Mouse (Mus musculus) neural tube, embryonic 11.5 days (tissue): ENCODE results near the gene Prdm12. TPM values are rescaled to one million over a fixed set of nuclear protein-coding genes. Genes with fewer than 3 reads are reported as not detected.

ENCODE experiments used
- ATAC-seq: fragments of 200-750 bp; cut with Nextera tagmentation; 2 replicates; pipeline ENCODE4 v1.8.0; 2017; ENCODE audit warnings: moderate number of reproducible peaks, mild to moderate bottlenecking, moderate TSS enrichment, moderate library complexity; ENCODE audit not compliant: insufficient read depth, low FRiP score, low TSS enrichment
- DNase-seq: peaks from one replicate; pipeline ENCODE4 v3.0.0-alpha.2; 2015; ENCODE audit warnings: low spot score
- H3K27ac ChIP-seq: fragments of 300-500 bp; sonication (generic); 2 replicates; pipeline ENCODE4 v1.5.1; 2014; ENCODE audit warnings: low read depth, mild to moderate bottlenecking, low read length
- H3K27me3 ChIP-seq: fragments of 300-500 bp; sonication (generic); 2 replicates; pipeline ENCODE4 v1.6.1; 2014; ENCODE audit warnings: mild to moderate bottlenecking, low read length, mixed read lengths; ENCODE audit not compliant: control insufficient read depth, insufficient read depth
- H3K36me3 ChIP-seq: fragments of 300-500 bp; sonication (generic); 2 replicates; pipeline ENCODE4 v1.6.1; 2014; ENCODE audit warnings: mild to moderate bottlenecking, low read length, moderate library complexity, mixed read lengths; ENCODE audit not compliant: control insufficient read depth, insufficient read depth
- H3K4me1 ChIP-seq: fragments of 300-500 bp; sonication (generic); 2 replicates; pipeline ENCODE4 v1.6.1; 2014; ENCODE audit warnings: low read length, mixed read lengths; ENCODE audit not compliant: control insufficient read depth, insufficient read depth
- H3K4me2 ChIP-seq: fragments of 300-500 bp; sonication (generic); 2 replicates; pipeline ENCODE4 v1.6.1; 2014; ENCODE audit warnings: low read depth, mild to moderate bottlenecking, moderate library complexity
- H3K4me3 ChIP-seq: fragments of 300-500 bp; sonication (generic); 2 replicates; pipeline ENCODE4 v1.5.1; 2014; ENCODE audit warnings: low read depth, low read length
- H3K9ac ChIP-seq: fragments of 300-500 bp; sonication (generic); 2 replicates; pipeline ENCODE4 v1.6.1; 2014; ENCODE audit warnings: mild to moderate bottlenecking, low read length
- H3K9me3 ChIP-seq: fragments of 300-500 bp; sonication (generic); 2 replicates; pipeline ENCODE4 v1.6.1; 2016; ENCODE audit warnings: low read length; ENCODE audit not compliant: control insufficient read depth
- WGBS: fragments of 180-500 bp; shearing (Covaris S2); extraction: QIAGEN DNeasy Blood & Tissue Kit; methylation state at CpG from one replicate; pipeline ENCODE4 v1.1.7; 2014; 5-methylcytosine and 5-hydroxymethylcytosine counted together
- polyA plus RNA-seq: library from polyadenylated mRNA; unstranded; fragments of >200 nt; fragmentation: Nextera tagmentation; extraction: Ambion mirVana; gene quantifications from 2 replicates; pipeline ENCODE4 v1.2.1, GENCODE M21; 2014

Gene Prdm12
- polyA plus RNA-seq, 1 experiment from 2014 or later = 23.0 TPM

- 22% methylated on average over 2 of the region's 2 CpGs for WGBS
- no peak overlapping the region for H3K9ac ChIP-seq
- H3K36me3 ChIP-seq = peaks cover 7% of the 10 kb centered on the region
- no peaks in the 10 kb centered on the region for H3K27me3 ChIP-seq
- H3K27ac ChIP-seq = no peak overlapping the region
- 0 out of 2 replicates have a peak, but pooled peaks cover 3% of the 10 kb centered on the region for H3K4me1 ChIP-seq
- no peak overlapping the region for H3K4me3 ChIP-seq
- ATAC-seq (no peak), DNase-seq (peak; percentile 70)
- no peak overlapping the region for H3K4me2 ChIP-seq
- no peaks in the 10 kb centered on the region for H3K9me3 ChIP-seq
Observed at GRCm38 (mm10) chr2:31683666-31684065, 43.8 kb downstream of the Prdm12 start.

GRCm38 (mm10) chr2:31688074-31688925, 48.5 kb downstream of the Prdm12 start, which contains the start of gene Abl1:
TSS of gene Abl1 (plus strand) at chr2:31688376.
- peak within 1 kb of the TSS; percentile 74 for H3K4me2 ChIP-seq
- H3K27ac ChIP-seq = peak within 1 kb of the TSS; percentile 91
- H3K9ac ChIP-seq = peak within 1 kb of the TSS; percentile 82
- no peaks in the 10 kb centered on the region for H3K36me3 ChIP-seq
- H3K4me1 ChIP-seq = peaks cover 17% of the 10 kb centered on the region; the same call in 1 of the 2 replicates
- WGBS = under 1% methylated on average over 63 of the region's 64 CpGs
- H3K9me3 ChIP-seq = no peaks in the 10 kb centered on the region
- peak within 1 kb of the TSS; percentile 77 for H3K4me3 ChIP-seq
- peak; percentile 96 for DNase-seq
- H3K27me3 ChIP-seq = no peaks in the 10 kb centered on the region
- ATAC-seq = peak; percentile 99

- H3K4me3 ChIP-seq = peak overlapping the region; percentile 77
- ATAC-seq (no peak), DNase-seq (no peak)
- H3K4me1 ChIP-seq = peaks cover 17% of the 10 kb centered on the region; the same call in 1 of the 2 replicates
- no peaks in the 10 kb centered on the region for H3K9me3 ChIP-seq
- H3K36me3 ChIP-seq = no peaks in the 10 kb centered on the region
- H3K4me2 ChIP-seq = peak overlapping the region; percentile 74
- no peaks in the 10 kb centered on the region for H3K27me3 ChIP-seq
- 1% methylated on average over 12 of the region's 12 CpGs for WGBS
- peak overlapping the region; percentile 82 for H3K9ac ChIP-seq
- H3K27ac ChIP-seq = no peak overlapping the region
Observed at GRCm38 (mm10) chr2:31689045-31689444, 49.2 kb downstream of the Prdm12 start.

- Histone ChIP-seq H3K9me3 (no peaks in the 10 kb centered on the region), H3K4me3 (peak overlapping the region; percentile 77), H3K9ac (no peak overlapping the region; the same call in 1 of the 2 replicates), H3K4me2 (peak overlapping the region; percentile 74), H3K36me3 (no peaks in the 10 kb centered on the region), H3K27me3 (no peaks in the 10 kb centered on the region), H3K27ac (no peak overlapping the region), H3K4me1 (peaks cover 17% of the 10 kb centered on the region; the same call in 1 of the 2 replicates)
- no peak for DNase-seq
- 59% methylated on average over 3 of the region's 3 CpGs for WGBS
- no peak for ATAC-seq
Observed at GRCm38 (mm10) chr2:31690063-31690462, 50.2 kb downstream of the Prdm12 start.

GRCm38 (mm10) chr2:31698209-31698608, 58.4 kb downstream of the Prdm12 start:
- no peak for ATAC-seq
- Histone ChIP-seq H3K27ac (no peak overlapping the region), H3K4me1 (no peaks in the 10 kb centered on the region), H3K27me3 (no peaks in the 10 kb centered on the region), H3K9ac (no peak overlapping the region), H3K36me3 (no peaks in the 10 kb centered on the region; the same call in 1 of the 2 replicates), H3K9me3 (no peaks in the 10 kb centered on the region), H3K4me3 (no peak overlapping the region), H3K4me2 (no peak overlapping the region)
- no peak for DNase-seq

GRCm38 (mm10) chr2:31700545-31701446, 61.0 kb downstream of the Prdm12 start:
- ATAC-seq = no peak
- peak; percentile 44 for DNase-seq
- Histone ChIP-seq H3K9ac (no peak overlapping the region), H3K4me2 (no peak overlapping the region), H3K27ac (no peak overlapping the region), H3K4me1 (no peaks in the 10 kb centered on the region), H3K27me3 (no peaks in the 10 kb centered on the region), H3K36me3 (no peaks in the 10 kb centered on the region; the same call in 1 of the 2 replicates), H3K4me3 (no peak overlapping the region), H3K9me3 (no peaks in the 10 kb centered on the region)
- 63% methylated on average over 7 of the region's 7 CpGs for WGBS

- DNase-seq = no peak
- H3K27ac ChIP-seq = no peak overlapping the region
Observed at GRCm38 (mm10) chr2:31703226-31703625, 63.4 kb downstream of the Prdm12 start.

More at GRCm38 (mm10) chr2:31703226-31703625, 63.4 kb downstream of the Prdm12 start:
- H3K9ac ChIP-seq = no peak overlapping the region
- H3K4me3 ChIP-seq = no peak overlapping the region
- no peaks in the 10 kb centered on the region for H3K27me3 ChIP-seq
- no peak for ATAC-seq
- H3K36me3 ChIP-seq = no peaks in the 10 kb centered on the region
- no peaks in the 10 kb centered on the region for H3K4me1 ChIP-seq
- no peaks in the 10 kb centered on the region for H3K9me3 ChIP-seq
- H3K4me2 ChIP-seq = no peak overlapping the region
